Mouse (Mus musculus) heart, adult 2 months (tissue): ENCODE results near the gene Wwox.

ENCODE experiments used
- CTCF ChIP-seq: fragments of 200-600 bp; IDR thresholded peaks from 2 replicates; pipeline ENCODE4 v1.8.1; 2022; ENCODE audit warnings: antibody characterized with exemption, mild to moderate bottlenecking, moderate library complexity
- EP300 ChIP-seq: fragments of 200-500 bp; IDR thresholded peaks from 2 replicates; pipeline ENCODE4 v1.6.1; 2011; ENCODE audit warnings: low read depth, low read length, control low read depth; ENCODE audit not compliant: insufficient read depth
- POLR2A ChIP-seq: fragments of 200-500 bp; IDR thresholded peaks from 2 replicates; pipeline ENCODE4 v1.6.1; 2011; ENCODE audit warnings: mild to moderate bottlenecking, low read depth, low read length, control low read depth; ENCODE audit not compliant: insufficient read depth

DNA sequence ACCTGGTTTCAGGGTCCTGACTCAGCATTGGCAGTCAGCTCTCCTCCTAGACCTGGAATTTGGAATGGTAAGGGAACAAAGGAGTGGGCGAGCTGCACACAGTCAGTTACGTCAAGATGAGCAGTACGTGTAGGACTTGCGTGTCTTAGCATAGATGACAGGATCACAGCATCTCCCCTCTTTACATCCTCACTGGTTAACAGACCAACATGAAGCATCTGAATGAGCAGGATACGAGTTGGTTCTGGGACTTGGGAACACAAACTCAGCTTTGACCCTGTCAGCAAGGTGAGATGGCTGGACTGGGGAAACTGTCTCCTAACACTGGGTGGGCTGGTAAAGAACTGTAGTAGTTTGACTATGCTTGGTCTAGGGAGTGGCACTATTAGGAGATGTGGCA lies 40.2 kb upstream of the Wwox start:
- TF ChIP-seq CTCF (no peak), EP300 (no peak), POLR2A (no peak)
